Mouse (Mus musculus) limb, embryonic 13.5 days (tissue): ENCODE data around the gene Lrrc23. TPM values are rescaled to one million over a fixed set of nuclear protein-coding genes. Genes with fewer than 3 reads are reported as not detected.
"Not testable (repeated sequence)": the region's sequence is repeated elsewhere in the genome, so short reads cannot be mapped to it uniquely, and the experiment has no call there.

Experiments
- ATAC-seq: fragments of 200-750 bp; cut with Nextera tagmentation; 2 replicates; pipeline ENCODE4 v1.8.0; 2017; ENCODE audit warnings: low read depth, moderate number of reproducible peaks, moderate TSS enrichment; ENCODE audit not compliant: low FRiP score
- H3K27ac ChIP-seq: fragments of 300-500 bp; sonication (generic); 2 replicates; pipeline ENCODE4 v1.5.1; 2015; ENCODE audit warnings: inconsistent platforms, mild to moderate bottlenecking, moderate library complexity
- H3K27me3 ChIP-seq: fragments of 300-500 bp; sonication (generic); 2 replicates; pipeline ENCODE4 v1.6.1; 2015; ENCODE audit warnings: mild to moderate bottlenecking, inconsistent platforms
- H3K36me3 ChIP-seq: fragments of 300-500 bp; sonication (generic); 2 replicates; pipeline ENCODE4 v1.6.1; 2015; ENCODE audit warnings: inconsistent platforms, mild to moderate bottlenecking, moderate library complexity
- H3K4me1 ChIP-seq: fragments of 300-500 bp; sonication (generic); 2 replicates; pipeline ENCODE4 v1.6.1; 2015; ENCODE audit warnings: inconsistent platforms
- H3K4me2 ChIP-seq: fragments of 300-500 bp; sonication (generic); replicated peaks from 2 replicates; pipeline ENCODE4 v1.6.1; 2015; ENCODE audit warnings: inconsistent platforms, mild to moderate bottlenecking, moderate library complexity
- H3K4me3 ChIP-seq: fragments of 300-500 bp; sonication (generic); 2 replicates; pipeline ENCODE4 v1.5.1; 2015; ENCODE audit warnings: moderate library complexity, mild to moderate bottlenecking, inconsistent platforms
- H3K9ac ChIP-seq: fragments of 300-500 bp; sonication (generic); 2 replicates; pipeline ENCODE4 v1.6.1; 2015; ENCODE audit warnings: mild to moderate bottlenecking, inconsistent platforms
- H3K9me3 ChIP-seq: fragments of 300-500 bp; sonication (generic); 2 replicates; pipeline ENCODE4 v1.6.1; 2016; ENCODE audit warnings: inconsistent platforms
- WGBS: fragments of 180-500 bp; shearing (Covaris S2); methylation state at CpG from one replicate; pipeline ENCODE4 v1.1.7; 2015; 5-methylcytosine and 5-hydroxymethylcytosine counted together
- polyA plus RNA-seq: library from polyadenylated mRNA; unstranded; fragments of >200 nt; fragmentation: Nextera tagmentation; extraction: Ambion mirVana; gene quantifications from 2 replicates; pipeline ENCODE4 v1.2.1, GENCODE M21; 2015

The Lrrc23 gene
- polyA plus RNA-seq, 1 experiment from 2014 or later, result 0.59 TPM

DNA sequence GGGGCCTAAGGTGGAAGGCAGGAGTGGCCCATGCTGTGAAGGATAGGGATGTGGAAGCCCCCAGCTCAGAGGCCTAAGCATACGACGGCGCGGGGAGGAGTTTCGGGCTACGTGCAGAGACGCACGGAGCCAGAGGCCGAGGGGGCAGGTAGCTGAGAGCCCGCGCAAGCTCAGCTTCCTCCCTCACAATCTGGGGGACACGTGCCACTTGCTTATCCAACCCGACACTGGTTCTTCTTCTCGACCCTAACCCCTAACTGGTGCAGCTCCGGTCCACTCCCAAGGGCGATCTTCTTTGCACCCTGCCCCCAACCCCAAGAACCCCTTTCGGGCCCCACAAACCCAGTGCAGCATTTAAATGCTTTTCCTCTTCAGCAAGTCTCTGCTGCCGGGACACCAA lies 34.0 kb upstream of the Lrrc23 start:
- H3K9me3 ChIP-seq, result no peaks in the 10 kb centered on the region
- H3K9ac ChIP-seq, result peak overlapping the region; percentile 88
- peak; percentile 60 for ATAC-seq
- no peaks in the 10 kb centered on the region for H3K27me3 ChIP-seq
- under 1% methylated on average over 18 of the region's 18 CpGs for WGBS
- peaks cover 61% of the 10 kb centered on the region for H3K36me3 ChIP-seq
- peak overlapping the region; percentile 71 for H3K4me3 ChIP-seq
- H3K4me2 ChIP-seq, result peak overlapping the region; percentile 95
- H3K4me1 ChIP-seq, result peaks cover 43% of the 10 kb centered on the region
- H3K27ac ChIP-seq, result peak overlapping the region; percentile 92

DNA sequence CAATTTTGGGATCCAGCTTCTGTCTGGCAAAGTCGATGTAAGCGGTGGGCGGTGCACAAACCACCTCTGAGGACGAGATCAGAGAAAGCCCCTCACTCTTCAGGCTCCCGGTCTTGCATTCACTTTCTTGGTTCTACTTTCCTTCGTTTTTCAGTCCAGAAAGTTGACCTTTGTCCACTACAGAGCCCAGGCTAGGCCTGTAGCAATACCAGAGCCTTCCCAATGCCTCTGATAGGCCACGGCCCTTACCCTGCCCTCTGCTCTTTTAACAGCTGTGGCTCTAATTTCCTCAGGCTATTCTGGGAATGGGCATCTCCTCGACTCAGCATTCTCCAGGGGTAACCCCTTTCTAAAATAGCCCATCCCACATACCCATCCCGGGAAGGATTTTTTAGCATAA lies 33.3 kb upstream of the Lrrc23 start:
- Histone ChIP-seq H3K36me3 (peaks cover 54% of the 10 kb centered on the region), H3K27ac (peak overlapping the region; percentile 92), H3K4me3 (peak overlapping the region; percentile 71), H3K9me3 (no peaks in the 10 kb centered on the region), H3K9ac (peak overlapping the region; percentile 88), H3K4me2 (peak overlapping the region; percentile 95), H3K27me3 (no peaks in the 10 kb centered on the region), H3K4me1 (peaks cover 48% of the 10 kb centered on the region)
- 16% methylated on average over 9 of the region's 9 CpGs for WGBS
- no peak for ATAC-seq

DNA sequence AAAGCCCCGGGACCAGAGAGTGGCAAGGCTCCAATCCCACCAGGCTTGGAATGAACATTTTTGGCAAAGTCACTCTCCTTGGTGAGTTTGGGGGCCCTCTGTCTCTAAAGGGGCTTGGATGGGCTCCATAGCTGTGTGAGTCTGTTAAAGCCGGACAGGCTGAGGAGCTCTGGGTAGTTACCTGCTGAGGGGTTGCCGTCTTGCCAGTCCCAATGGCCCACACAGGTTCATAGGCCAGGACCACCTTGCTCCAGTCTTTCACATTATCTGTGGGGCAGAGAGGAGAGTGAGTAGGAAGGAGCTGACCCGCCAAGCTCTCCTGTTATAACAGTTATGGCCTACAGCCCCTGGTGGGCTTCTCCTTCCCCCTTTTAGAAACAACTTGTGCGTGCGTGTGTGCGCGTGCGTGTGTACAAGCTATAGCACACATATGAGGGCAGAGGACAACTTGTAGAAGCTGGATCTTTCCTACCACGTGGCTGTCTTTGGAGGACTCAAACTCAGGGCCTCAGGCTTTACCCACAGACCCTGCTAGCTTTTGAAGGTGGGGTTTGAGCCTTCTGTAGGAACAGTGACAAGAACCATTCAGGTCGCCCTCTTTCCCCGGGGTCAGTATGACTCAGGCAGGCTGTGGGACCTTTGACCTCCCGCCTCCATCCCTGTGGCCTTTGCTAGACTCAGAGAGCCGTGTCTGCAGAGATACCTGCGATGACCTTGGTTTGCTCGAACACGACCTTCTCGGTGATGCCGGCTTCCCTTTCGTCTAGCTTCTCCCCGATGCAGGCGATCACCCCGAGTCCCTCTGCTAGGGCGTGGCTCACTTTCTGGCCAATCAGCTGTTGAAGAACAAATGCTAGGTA lies 32.4 kb upstream of the Lrrc23 start:
- Histone ChIP-seq H3K9me3 (no peaks in the 10 kb centered on the region), H3K4me3 (peak overlapping the region; percentile 71), H3K4me1 (peaks cover 48% of the 10 kb centered on the region), H3K9ac (peak overlapping the region; percentile 88), H3K36me3 (peaks cover 45% of the 10 kb centered on the region), H3K27me3 (no peaks in the 10 kb centered on the region), H3K27ac (no peak overlapping the region), H3K4me2 (peak overlapping the region; percentile 95)
- 80% methylated on average over 24 of the region's 24 CpGs for WGBS
- no peak for ATAC-seq

DNA sequence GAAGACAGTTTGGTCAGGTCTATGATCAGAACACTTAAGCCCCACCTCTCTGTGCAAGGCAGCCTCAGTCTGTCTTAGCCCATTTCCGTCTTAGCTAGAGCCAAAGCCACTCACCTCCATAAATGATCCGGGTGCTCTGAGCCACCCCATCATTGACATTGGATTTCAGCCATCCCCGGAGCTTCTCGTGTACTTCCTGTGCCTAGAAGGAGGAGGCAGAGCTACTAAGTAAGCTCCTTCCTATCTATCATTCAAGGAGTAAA lies 31.8 kb upstream of the Lrrc23 start:
- peaks cover 39% of the 10 kb centered on the region for H3K36me3 ChIP-seq
- H3K9me3 ChIP-seq, result no peaks in the 10 kb centered on the region
- 80% methylated on average over 4 of the region's 4 CpGs for WGBS
- H3K4me2 ChIP-seq, result peak overlapping the region; percentile 95
- H3K4me1 ChIP-seq, result peaks cover 52% of the 10 kb centered on the region
- no peaks in the 10 kb centered on the region for H3K27me3 ChIP-seq
- no peak for ATAC-seq
- H3K27ac ChIP-seq, result no peak overlapping the region
- 0 out of 2 replicates have a peak overlapping the region, but pooled peaks have one; percentile 31 for H3K9ac ChIP-seq
- no peak overlapping the region for H3K4me3 ChIP-seq

DNA sequence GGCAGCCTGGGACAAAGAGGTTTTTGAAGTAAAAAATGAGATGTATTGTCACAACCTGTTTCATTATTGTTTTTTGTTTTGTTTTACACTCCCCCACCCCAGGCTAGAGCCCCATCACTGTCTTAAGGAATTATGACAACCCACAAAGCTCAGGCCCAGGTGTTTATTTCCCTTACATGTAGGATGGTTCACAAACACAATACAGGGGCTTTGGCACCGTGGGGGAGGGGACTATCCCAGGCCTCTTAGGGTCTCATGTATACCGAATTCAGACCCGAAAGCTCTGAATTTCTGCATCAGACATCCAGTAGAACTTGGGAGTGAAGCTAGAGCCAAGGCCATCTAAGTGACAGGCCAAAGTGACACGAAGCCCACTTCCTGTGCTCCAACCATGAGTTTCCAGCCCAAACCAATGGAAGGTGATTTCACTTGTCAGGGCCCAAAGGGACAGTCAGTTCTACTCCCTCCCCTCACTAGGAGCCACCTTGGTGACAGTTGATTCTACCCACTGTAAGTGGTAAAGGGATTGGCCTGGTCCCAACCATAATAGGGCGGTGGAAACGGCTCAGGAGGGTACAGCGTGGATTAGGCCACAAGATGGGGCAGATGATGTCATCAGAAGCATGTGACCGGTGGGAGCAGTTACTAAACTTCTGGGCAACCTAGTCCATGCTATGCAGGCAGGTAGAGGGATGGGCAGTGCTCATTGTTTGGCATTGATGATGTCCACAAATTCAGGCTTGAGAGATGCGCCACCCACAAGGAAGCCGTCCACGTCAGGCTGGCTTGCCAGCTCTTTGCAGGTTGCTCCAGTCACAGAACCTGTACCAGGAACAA lies 31.3 kb upstream of the Lrrc23 start:
- not testable (repeated sequence) for H3K4me3 ChIP-seq, ATAC-seq, H3K9ac ChIP-seq, H3K27me3 ChIP-seq, H3K27ac ChIP-seq, H3K9me3 ChIP-seq
- peak overlapping the region; percentile 86; the same call in 1 of the 2 replicates for H3K4me2 ChIP-seq
- peaks cover 58% of the 10 kb centered on the region for H3K4me1 ChIP-seq
- WGBS, result 86% methylated on average over 11 of the region's 11 CpGs
- peaks cover 34% of the 10 kb centered on the region for H3K36me3 ChIP-seq

DNA sequence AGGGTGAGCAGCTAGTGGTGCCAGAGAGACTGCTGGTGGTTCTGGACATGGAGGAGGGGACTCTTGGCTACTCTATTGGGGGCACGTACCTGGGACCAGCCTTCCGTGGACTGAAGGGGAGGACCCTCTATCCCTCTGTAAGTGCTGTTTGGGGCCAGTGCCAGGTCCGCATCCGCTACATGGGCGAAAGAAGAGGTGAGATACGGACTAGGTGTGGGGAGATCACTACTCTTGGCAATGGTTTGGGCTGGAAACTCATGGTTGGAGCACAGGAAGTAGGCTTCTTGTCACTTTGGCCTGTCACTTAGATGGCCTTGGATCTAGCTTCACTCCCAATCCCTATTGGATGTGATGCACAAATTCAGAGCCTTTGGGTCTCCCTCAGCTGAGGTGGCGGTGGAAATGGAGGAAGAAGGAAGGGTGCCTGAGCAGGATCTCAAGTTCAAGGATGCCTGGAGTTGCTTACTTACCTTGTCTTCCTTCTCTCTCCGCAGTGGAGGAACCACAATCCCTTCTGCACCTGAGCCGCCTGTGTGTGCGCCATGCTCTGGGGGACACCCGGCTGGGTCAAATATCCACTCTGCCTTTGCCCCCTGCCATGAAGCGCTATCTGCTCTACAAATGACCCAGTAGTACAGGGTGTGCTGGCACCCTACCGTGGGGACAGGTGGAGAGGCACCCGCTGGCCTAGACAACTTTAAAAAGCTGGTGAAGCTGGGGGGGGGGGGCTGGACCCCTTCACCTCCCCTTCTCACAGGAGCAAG lies 30.4 kb upstream of the Lrrc23 start:
- Histone ChIP-seq H3K4me3 (peak overlapping the region; percentile 63), H3K36me3 (peaks cover 26% of the 10 kb centered on the region), H3K4me1 (peaks cover 59% of the 10 kb centered on the region), H3K9me3 (no peaks in the 10 kb centered on the region), H3K27me3 (no peaks in the 10 kb centered on the region), H3K27ac (peak overlapping the region; percentile 89; the same call in 1 of the 2 replicates), H3K9ac (peak overlapping the region; percentile 74), H3K4me2 (peak overlapping the region; percentile 86)
- ATAC-seq, result no peak
- WGBS, result 50% methylated on average over 14 of the region's 14 CpGs

DNA sequence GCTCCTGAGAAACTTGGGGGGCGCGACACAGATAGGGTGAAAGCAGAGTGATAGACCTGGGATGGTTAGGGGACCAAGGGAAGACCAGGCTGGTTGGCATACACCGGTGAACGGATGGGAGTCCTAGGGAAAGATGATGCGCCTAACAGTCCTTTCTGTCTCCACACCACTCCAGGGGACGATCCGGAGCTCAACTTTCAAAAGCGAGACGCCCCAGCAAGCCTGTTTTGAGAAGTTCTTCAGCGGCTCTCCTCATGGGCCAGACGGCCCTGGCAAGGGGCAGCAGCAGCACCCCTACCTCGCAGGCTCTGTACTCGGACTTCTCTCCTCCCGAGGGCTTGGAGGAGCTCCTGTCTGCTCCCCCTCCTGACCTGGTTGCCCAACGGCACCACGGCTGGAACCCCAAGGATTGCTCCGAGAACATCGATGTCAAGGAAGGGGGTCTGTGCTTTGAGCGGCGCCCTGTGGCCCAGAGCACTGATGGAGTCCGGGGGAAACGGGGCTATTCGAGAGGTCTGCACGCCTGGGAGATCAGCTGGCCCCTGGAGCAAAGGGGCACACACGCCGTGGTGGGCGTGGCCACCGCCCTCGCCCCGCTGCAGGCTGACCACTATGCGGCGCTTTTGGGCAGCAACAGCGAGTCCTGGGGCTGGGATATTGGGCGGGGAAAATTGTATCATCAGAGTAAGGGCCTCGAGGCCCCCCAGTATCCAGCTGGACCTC lies 29.7 kb upstream of the Lrrc23 start:
- H3K4me1 ChIP-seq, result peaks cover 52% of the 10 kb centered on the region
- peak; percentile 13 for ATAC-seq
- no peaks in the 10 kb centered on the region for H3K27me3 ChIP-seq
- H3K9ac ChIP-seq, result peak overlapping the region; percentile 74
- H3K4me3 ChIP-seq, result peak overlapping the region; percentile 63
- H3K36me3 ChIP-seq, result peaks cover 25% of the 10 kb centered on the region
- peak overlapping the region; percentile 89 for H3K27ac ChIP-seq
- peak overlapping the region; percentile 86 for H3K4me2 ChIP-seq
- no peaks in the 10 kb centered on the region for H3K9me3 ChIP-seq
- WGBS, result under 1% methylated on average over 35 of the region's 35 CpGs

DNA sequence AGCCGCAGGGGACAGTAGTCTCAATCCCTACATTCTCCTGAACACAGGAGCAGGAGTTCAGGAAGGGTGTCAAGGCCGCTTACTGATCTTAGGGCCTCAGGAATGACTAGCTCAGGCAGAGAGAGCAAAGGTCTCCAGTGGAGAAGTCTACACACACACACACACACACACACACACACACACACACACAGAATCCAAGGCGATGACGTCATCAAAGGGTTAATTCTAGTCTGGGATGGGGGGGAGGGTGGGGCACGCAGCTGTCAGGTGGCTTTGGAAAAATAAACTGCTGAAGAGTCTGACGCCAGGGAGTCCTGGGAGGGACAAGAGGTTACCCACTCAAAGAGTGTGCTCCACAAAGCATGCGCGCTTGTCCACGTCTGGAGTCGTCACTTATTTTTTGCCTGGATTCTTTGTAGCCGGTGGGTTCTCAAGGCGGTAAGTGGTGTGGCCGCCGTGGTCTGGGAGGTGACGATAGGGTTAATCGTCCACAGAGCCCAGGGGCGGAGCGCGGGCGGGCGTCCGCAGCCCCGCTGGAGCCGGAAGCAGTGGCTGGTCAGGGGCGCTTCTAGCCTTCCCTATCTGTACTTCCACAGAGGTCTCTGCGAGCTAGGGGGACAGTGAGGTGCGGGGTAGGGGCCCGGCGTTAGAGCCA lies 29.0 kb upstream of the Lrrc23 start, which contains the start of gene Spsb2:
Gene Spsb2 (plus strand): TSS at position 304 of the 655 bp plus-strand sequence.
- H3K36me3 ChIP-seq, result peaks cover 25% of the 10 kb centered on the region
- peak within 1 kb of the TSS; percentile 86 for H3K4me2 ChIP-seq
- H3K9ac ChIP-seq, result peak within 1 kb of the TSS; percentile 74
- H3K9me3 ChIP-seq, result no peaks in the 10 kb centered on the region
- peak within 1 kb of the TSS; percentile 89 for H3K27ac ChIP-seq
- H3K4me3 ChIP-seq, result peak within 1 kb of the TSS; percentile 63
- no peaks in the 10 kb centered on the region for H3K27me3 ChIP-seq
- H3K4me1 ChIP-seq, result peaks cover 51% of the 10 kb centered on the region
- WGBS, result 2% methylated on average over 29 of the region's 29 CpGs
- ATAC-seq, result peak; percentile 55

DNA sequence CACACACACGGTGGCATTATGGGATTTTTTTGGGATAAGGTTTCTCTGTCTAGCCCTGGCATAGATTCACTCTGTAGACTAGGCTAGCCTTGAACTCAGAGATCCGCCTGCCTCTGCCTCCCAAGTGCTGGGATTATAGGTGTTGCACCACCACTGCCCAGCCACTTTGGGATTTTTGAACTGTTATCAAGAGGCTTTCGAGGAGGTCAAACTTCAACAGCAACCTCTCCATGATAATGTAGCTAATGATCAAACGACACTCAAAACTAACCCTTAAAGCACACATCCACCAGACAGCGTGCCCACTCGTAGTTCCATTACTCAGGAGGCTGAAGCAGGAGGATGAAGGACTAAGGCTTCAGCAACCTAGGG lies 28.4 kb upstream of the Lrrc23 start:
- peak overlapping the region; percentile 74; the same call in 1 of the 2 replicates for H3K9ac ChIP-seq
- peaks cover 49% of the 10 kb centered on the region for H3K4me1 ChIP-seq
- no peaks in the 10 kb centered on the region for H3K9me3 ChIP-seq

DNA sequence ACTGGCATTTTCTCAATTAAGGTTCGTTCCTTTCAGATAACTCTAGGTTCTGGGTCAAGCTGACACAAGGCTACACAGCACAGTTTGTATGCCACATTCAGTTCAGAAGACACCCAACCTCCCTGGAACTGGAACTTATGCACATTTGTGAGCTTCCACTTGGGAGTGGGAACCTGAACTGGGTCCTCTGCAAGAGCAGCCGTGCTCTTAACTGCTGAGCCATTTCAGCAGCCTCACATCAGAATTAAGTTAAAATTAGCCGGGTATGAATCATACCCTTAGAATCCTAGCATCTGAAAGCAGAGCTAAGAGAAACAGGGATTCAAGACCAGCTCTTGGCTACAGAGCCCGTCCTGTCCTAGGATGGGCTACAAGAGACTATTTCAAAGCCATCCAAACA lies 27.8 kb upstream of the Lrrc23 start:
- Histone ChIP-seq H3K36me3 (peaks cover 24% of the 10 kb centered on the region), H3K9me3 (no peaks in the 10 kb centered on the region), H3K4me2 (no peak overlapping the region), H3K9ac (no peak overlapping the region), H3K4me3 (no peak overlapping the region), H3K4me1 (peaks cover 43% of the 10 kb centered on the region), H3K27ac (no peak overlapping the region), H3K27me3 (no peaks in the 10 kb centered on the region)
- ATAC-seq, result no peak
- WGBS, result 89% methylated on average over 4 of the region's 4 CpGs

More for the DNA sequence above, 28.4 kb upstream of the Lrrc23 start:
- no peak overlapping the region for H3K27ac ChIP-seq
- no peak for ATAC-seq
- peaks cover 25% of the 10 kb centered on the region for H3K36me3 ChIP-seq
- no peaks in the 10 kb centered on the region for H3K27me3 ChIP-seq
- peak overlapping the region; percentile 63 for H3K4me3 ChIP-seq
- H3K4me2 ChIP-seq, result peak overlapping the region; percentile 86
- 82% methylated on average over 6 of the region's 6 CpGs for WGBS
